In the genomic region with DNA sequence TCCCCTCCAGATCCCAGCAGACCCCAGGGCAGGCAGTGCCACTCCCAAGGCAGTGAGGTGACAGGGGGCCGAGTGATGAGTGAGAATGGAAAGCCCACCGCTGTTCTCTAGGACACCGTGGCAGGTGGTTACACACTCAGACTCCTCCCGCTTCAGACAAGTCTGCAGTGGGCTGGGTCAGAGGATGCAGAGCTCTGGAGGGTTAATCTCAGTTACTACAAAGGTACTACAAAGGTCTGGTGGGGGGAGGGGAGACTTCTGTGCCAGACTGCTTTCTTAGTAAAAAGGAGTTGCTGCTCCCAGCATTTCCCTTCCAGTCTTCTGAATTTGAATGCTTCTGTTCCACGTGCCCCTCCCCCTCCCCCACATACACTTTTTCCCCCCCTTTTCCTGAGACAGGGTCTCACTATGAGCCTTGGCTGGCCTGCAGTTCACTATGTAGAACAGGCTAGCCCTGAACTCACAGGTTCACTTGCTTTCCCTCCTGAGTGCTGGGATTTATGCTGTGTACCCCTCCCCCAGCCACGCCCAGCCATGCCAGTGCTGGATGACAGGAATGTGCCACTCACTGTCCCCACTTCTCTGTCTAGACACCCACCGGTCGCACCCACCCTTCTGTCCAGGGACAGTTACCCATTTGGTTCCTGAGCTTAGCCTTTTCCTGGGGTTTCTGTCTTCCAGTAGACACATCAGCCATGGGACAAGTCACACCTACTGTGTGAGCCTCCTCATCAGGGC, we compare ENCODE assay signal across 12 mouse cellular contexts.
DNase-seq lines count a peak whose midpoint lies in the region; ATAC-seq and TF ChIP-seq lines count a peak whose summit lies in the region.
"Had no signal": no experiment of that assay in that cellular context is flagged by ENCODE, and none has a peak within 500 bp of the region (broad histone marks: within the 10 kb centered on the region; RNA-seq: fewer than 3 reads in every experiment).

No protein-coding gene starts in this region.

- no peak overlapping the region for H3K4me3 ChIP-seq in hindbrain, embryonic 13.5 days
- no peak overlapping the region for H3K4me3 ChIP-seq in hindbrain, embryonic 12.5 days
- H3K4me3 ChIP-seq in ES-Bruce4 (ENCODE audit: low read depth, low read length) = no peak overlapping the region
- H3K4me3 ChIP-seq in midbrain, embryonic 15.5 days = no peak overlapping the region
- H3K4me3 ChIP-seq: hindbrain, embryonic 15.5 days; neural tube, embryonic 13.5 days had no signal

- H3K36me3 ChIP-seq in hindbrain, embryonic 13.5 days = no peaks in the 10 kb centered on the region
- H3K36me3 ChIP-seq in hindbrain, embryonic 12.5 days = no peaks in the 10 kb centered on the region
- no peaks in the 10 kb centered on the region for H3K36me3 ChIP-seq in ES-Bruce4 (ENCODE audit: control insufficient read depth, insufficient read depth, low read length, poor library complexity, severe bottlenecking)
- no peaks in the 10 kb centered on the region for H3K36me3 ChIP-seq in midbrain, embryonic 15.5 days (replicated peaks)
- H3K36me3 ChIP-seq: hindbrain, embryonic 15.5 days; neural tube, embryonic 13.5 days had no signal

- no peak for TF ChIP-seq POLR2A in ES-Bruce4 (IDR thresholded peaks at IDR 0.05; ENCODE audit: insufficient read depth, low read length)

- H3K27me3 ChIP-seq in hindbrain, embryonic 13.5 days = no peaks in the 10 kb centered on the region
- no peaks in the 10 kb centered on the region for H3K27me3 ChIP-seq in hindbrain, embryonic 12.5 days
- no peaks in the 10 kb centered on the region for H3K27me3 ChIP-seq in ES-Bruce4 (ENCODE audit: control insufficient read depth, insufficient read depth, low read length, poor library complexity, severe bottlenecking)
- no peaks in the 10 kb centered on the region for H3K27me3 ChIP-seq in midbrain, embryonic 15.5 days (replicated peaks)
- H3K27me3 ChIP-seq: hindbrain, embryonic 15.5 days; neural tube, embryonic 13.5 days had no signal

- no peak overlapping the region for H3K9ac ChIP-seq in hindbrain, embryonic 13.5 days
- no peak overlapping the region for H3K9ac ChIP-seq in hindbrain, embryonic 12.5 days
- no peak overlapping the region for H3K9ac ChIP-seq in ES-Bruce4 (ENCODE audit: low read depth, poor library complexity, severe bottlenecking)
- H3K9ac ChIP-seq in midbrain, embryonic 15.5 days = no peak overlapping the region
- H3K9ac ChIP-seq: hindbrain, embryonic 15.5 days; neural tube, embryonic 13.5 days had no signal

- TF ChIP-seq CTCF in ES-Bruce4 (IDR thresholded peaks at IDR 0.05; ENCODE audit: low read depth, low read length) = no peak

- 0 out of 2 replicates have a peak, but pooled peaks have one; percentile 27 for TF ChIP-seq EP300 in ES-Bruce4 (IDR thresholded peaks at IDR 0.05; ENCODE audit: insufficient read depth, low read depth, low read length)

- peak; percentile 62 for DNase-seq in embryo, embryonic 11 days
- no peak for DNase-seq in heart, postnatal 10 days
- no peak for DNase-seq in ovary, postnatal 14 days (ENCODE audit: low spot score)
- DNase-seq in ovary, postnatal 36 days (ENCODE audit: low spot score) = no peak
- DNase-seq: cerebellum, postnatal 25 days; right cerebral cortex, postnatal 4 days had no signal

- no peaks in the 10 kb centered on the region for H3K9me3 ChIP-seq in hindbrain, embryonic 13.5 days
- H3K9me3 ChIP-seq in hindbrain, embryonic 12.5 days (replicated peaks) = no peaks in the 10 kb centered on the region
- H3K9me3 ChIP-seq in ES-Bruce4 (replicated peaks; ENCODE audit: control insufficient read depth, insufficient read depth, low read length, poor library complexity, severe bottlenecking) = no peaks in the 10 kb centered on the region
- no peaks in the 10 kb centered on the region for H3K9me3 ChIP-seq in midbrain, embryonic 15.5 days
- H3K9me3 ChIP-seq: hindbrain, embryonic 15.5 days; neural tube, embryonic 13.5 days had no signal

- no peak overlapping the region for H3K27ac ChIP-seq in hindbrain, embryonic 13.5 days
- no peak overlapping the region for H3K27ac ChIP-seq in hindbrain, embryonic 12.5 days
- peak overlapping the region; percentile 82 for H3K27ac ChIP-seq in ES-Bruce4 (ENCODE audit: insufficient read depth, low read length)
- no peak overlapping the region for H3K27ac ChIP-seq in midbrain, embryonic 15.5 days
- H3K27ac ChIP-seq: hindbrain, embryonic 15.5 days; neural tube, embryonic 13.5 days had no signal

- intact Hi-C loops in heart, postnatal 10 days (cut with DNase I) = no loop called here

- WGBS in hindbrain, embryonic 13.5 days = 41% methylated on average over 8 of the region's 8 CpGs
- 41% methylated on average over 8 of the region's 8 CpGs for WGBS in hindbrain, embryonic 12.5 days
- WGBS in midbrain, embryonic 15.5 days = 40% methylated on average over 8 of the region's 8 CpGs

- 0 out of 2 replicates have a peak, but pooled peaks have one; percentile 36 for ATAC-seq in hindbrain, embryonic 13.5 days (ENCODE audit: low FRiP score)
- no peak for ATAC-seq in hindbrain, embryonic 12.5 days (ENCODE audit: low FRiP score)
- ATAC-seq in midbrain, embryonic 15.5 days (replicated peaks) = peak; percentile 51; the same call in 1 of the 2 replicates

- H3K4me1 ChIP-seq in hindbrain, embryonic 13.5 days (replicated peaks) = peaks cover 26% of the 10 kb centered on the region
- H3K4me1 ChIP-seq in hindbrain, embryonic 12.5 days = peaks cover 36% of the 10 kb centered on the region
- H3K4me1 ChIP-seq in ES-Bruce4 (ENCODE audit: control insufficient read depth, insufficient read depth, low read length) = peaks cover 11% of the 10 kb centered on the region
- peaks cover 13% of the 10 kb centered on the region for H3K4me1 ChIP-seq in midbrain, embryonic 15.5 days

- H3K4me2 ChIP-seq in hindbrain, embryonic 13.5 days = no peak overlapping the region
- no peak overlapping the region for H3K4me2 ChIP-seq in hindbrain, embryonic 12.5 days (replicated peaks)
- no peak overlapping the region for H3K4me2 ChIP-seq in midbrain, embryonic 15.5 days
- H3K4me2 ChIP-seq: hindbrain, embryonic 15.5 days; neural tube, embryonic 13.5 days had no signal
